Mouse (Mus musculus): Measurements from ENCODE around the gene Iqch. TPM values are rescaled to one million over a fixed set of nuclear protein-coding genes. Genes with fewer than 3 reads are reported as not detected.
A peak's percentile ranks its signal among the peaks of the same experiment; 100 is the strongest.

The Iqch gene
- polyA plus RNA-seq, 1 experiment from 2014 or later: not detected

DNA sequence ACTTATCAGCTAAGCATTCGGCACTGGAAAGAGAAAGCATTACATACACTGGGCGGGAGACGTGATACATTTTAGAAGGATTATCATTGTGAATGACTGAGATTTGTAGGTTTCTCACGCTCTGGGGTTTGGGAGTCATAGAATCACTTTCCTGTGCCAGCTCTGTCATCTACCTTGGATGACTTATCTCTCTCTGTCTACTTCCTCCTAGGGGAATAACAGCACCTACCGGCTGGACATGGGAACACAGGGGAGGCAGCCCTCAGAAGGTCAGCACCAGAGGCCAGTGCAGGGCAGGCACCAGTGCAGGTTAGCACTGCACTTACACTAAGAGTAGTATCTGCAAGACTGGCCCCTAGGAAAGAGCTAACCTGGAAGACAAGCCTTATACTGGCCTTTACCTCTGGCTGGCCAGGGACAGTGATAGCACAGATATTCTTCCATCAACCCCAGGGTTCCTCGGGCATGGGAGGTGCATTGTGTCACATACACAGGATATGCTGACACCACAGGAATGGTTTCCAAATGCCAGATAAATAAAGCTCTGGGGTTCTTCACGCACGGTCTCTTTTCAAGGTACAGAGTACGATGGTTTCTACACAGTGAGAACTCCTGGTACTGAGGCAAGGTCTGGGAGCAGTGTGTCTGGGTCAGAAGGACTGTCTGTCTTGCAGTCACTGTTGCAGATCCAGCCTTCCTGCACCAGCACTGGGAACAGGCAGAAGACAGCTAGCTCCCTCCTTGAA, 69.2 kb downstream of the Iqch start:
- H3K27ac ChIP-seq: no peak overlapping the region

DNA sequence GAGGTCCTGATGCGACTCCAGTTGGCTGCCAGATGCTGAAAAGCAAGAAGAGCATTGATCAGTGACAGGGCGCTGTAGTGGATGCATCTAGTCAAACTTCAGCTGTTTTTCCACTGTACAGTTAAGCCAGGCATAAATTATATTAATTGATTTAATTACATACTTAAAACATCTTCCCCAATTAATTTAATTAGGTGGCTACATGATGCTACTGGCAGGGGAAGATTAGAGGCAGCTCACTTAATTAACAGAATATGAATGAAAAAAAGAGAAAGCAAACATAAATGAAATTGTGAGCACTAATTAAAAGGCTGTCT, 78.4 kb downstream of the Iqch start:
- 69% methylated on average over 2 of the region's 2 CpGs for WGBS (ENCODE audit: insufficient replicate concordance)
- no peak overlapping the region for H3K27ac ChIP-seq
- no peaks in the 10 kb centered on the region for H3K4me1 ChIP-seq (replicated peaks)
- no peak overlapping the region for H3K9ac ChIP-seq
- no peaks in the 10 kb centered on the region for H3K27me3 ChIP-seq
- ATAC-seq (ENCODE audit: low read depth) (no peak), DNase-seq (no peak)
- H3K36me3 ChIP-seq: no peaks in the 10 kb centered on the region
- no peaks in the 10 kb centered on the region for H3K9me3 ChIP-seq (replicated peaks)
- H3K4me2 ChIP-seq: no peak overlapping the region
- no peak overlapping the region for H3K4me3 ChIP-seq (replicated peaks)

More for the DNA sequence above, 69.2 kb downstream of the Iqch start:
- H3K9me3 ChIP-seq (replicated peaks): no peaks in the 10 kb centered on the region
- H3K9ac ChIP-seq: no peak overlapping the region
- no peak for DNase-seq
- H3K4me1 ChIP-seq (replicated peaks): peaks cover 12% of the 10 kb centered on the region; the same call in 1 of the 2 replicates
- no peak overlapping the region for H3K4me2 ChIP-seq
- no peaks in the 10 kb centered on the region for H3K36me3 ChIP-seq
- H3K27me3 ChIP-seq: no peaks in the 10 kb centered on the region
- no peak overlapping the region for H3K4me3 ChIP-seq (replicated peaks)
- ATAC-seq (ENCODE audit: low read depth): 0 out of 2 replicates have a peak, but pooled peaks have one; percentile 20
- WGBS (ENCODE audit: insufficient replicate concordance): 44% methylated on average over 9 of the region's 9 CpGs

DNA sequence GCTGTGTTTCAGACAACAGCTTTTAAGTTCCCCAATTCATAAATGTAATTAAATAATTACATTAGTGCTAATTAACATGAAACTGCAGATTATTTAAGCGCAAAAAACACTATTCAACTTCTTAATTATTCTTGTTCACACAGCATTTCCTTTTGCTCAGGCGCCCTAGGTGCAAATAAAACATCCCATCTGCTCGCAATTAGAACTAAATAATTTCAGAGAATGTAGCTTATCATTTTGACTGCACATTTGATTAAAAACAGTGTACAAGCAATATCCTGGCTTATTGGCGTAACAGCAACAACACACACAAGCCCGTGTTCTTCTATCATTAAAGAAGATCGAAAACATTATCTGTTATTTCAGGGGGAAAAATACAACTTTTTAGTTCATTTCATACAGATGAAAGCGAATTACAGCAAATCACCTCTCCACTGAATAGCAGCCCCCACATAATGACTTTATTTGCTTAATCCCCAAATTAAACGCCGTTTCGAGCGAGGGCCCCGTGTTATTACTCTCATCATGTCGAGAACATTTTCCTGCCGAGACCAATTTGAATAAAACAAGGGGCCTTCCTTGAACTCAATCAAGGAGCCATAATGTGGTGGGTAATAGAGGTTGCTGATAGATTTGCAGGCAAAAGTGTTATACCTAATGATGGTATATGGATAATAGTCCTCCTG, 78.9 kb downstream of the Iqch start:
- Histone ChIP-seq H3K9me3 (replicated peaks) (no peaks in the 10 kb centered on the region), H3K9ac (no peak overlapping the region), H3K4me1 (replicated peaks) (no peaks in the 10 kb centered on the region), H3K36me3 (no peaks in the 10 kb centered on the region), H3K27me3 (no peaks in the 10 kb centered on the region), H3K27ac (no peak overlapping the region), H3K4me3 (replicated peaks) (no peak overlapping the region), H3K4me2 (no peak overlapping the region)
- ATAC-seq (ENCODE audit: low read depth) (no peak), DNase-seq (no peak)
- WGBS (ENCODE audit: insufficient replicate concordance): 81% methylated on average over 14 of the region's 14 CpGs

DNA sequence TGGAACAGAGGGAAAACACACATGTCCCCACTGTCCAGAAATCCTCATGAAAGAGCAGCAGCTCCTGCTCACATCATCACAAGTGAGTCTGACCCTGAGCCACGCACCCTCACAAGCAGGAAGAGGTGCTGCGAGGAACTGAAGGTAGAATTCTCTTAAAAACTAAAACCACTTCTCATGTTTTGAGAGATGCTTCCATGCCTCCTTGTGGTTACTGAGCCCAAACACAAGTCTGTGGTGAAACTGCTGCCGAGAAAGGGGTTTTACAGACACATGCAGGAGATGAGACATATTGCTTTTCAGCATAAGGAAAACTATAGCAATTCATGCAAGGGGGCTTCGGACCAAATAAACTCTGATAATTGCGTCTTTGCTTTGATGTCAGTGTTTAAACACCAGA, 89.4 kb downstream of the Iqch start:
- Histone ChIP-seq H3K4me2 (no peak overlapping the region), H3K9ac (no peak overlapping the region), H3K9me3 (replicated peaks) (no peaks in the 10 kb centered on the region), H3K27ac (no peak overlapping the region), H3K4me3 (replicated peaks) (no peak overlapping the region), H3K4me1 (replicated peaks) (no peaks in the 10 kb centered on the region), H3K36me3 (no peaks in the 10 kb centered on the region), H3K27me3 (no peaks in the 10 kb centered on the region)
- ATAC-seq (ENCODE audit: low read depth) (no peak), DNase-seq (no peak)
- WGBS (ENCODE audit: insufficient replicate concordance): 45% methylated on average over 5 of the region's 5 CpGs

DNA sequence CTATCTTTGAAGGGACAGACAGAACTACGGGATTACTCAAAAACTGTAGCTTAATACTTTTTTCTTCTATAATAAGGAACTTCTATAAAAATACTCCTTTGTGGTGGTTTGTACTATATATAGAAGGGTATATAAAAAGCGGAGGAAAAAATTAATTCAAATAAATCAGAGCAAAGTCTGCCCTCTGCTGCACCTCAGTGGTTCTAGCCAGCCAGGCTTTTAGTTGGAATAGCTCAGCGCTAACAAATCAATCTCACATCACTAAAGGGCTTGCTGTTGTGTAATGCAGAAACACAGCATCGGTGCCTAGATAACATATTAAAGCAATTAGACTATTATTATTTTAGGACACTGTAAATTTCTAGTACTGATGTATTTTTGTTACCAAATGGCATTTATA, 91.3 kb downstream of the Iqch start:
- DNase-seq (no peak), ATAC-seq (ENCODE audit: low read depth) (no peak)
- H3K27ac ChIP-seq: no peak overlapping the region
- H3K4me3 ChIP-seq (replicated peaks): no peak overlapping the region
- H3K4me1 ChIP-seq (replicated peaks): no peaks in the 10 kb centered on the region
- H3K4me2 ChIP-seq: no peak overlapping the region
- WGBS (ENCODE audit: insufficient replicate concordance): 51% methylated on average over 4 of the region's 4 CpGs
- no peaks in the 10 kb centered on the region for H3K27me3 ChIP-seq
- H3K36me3 ChIP-seq: no peaks in the 10 kb centered on the region
- H3K9me3 ChIP-seq (replicated peaks): no peaks in the 10 kb centered on the region
- H3K9ac ChIP-seq: no peak overlapping the region

DNA sequence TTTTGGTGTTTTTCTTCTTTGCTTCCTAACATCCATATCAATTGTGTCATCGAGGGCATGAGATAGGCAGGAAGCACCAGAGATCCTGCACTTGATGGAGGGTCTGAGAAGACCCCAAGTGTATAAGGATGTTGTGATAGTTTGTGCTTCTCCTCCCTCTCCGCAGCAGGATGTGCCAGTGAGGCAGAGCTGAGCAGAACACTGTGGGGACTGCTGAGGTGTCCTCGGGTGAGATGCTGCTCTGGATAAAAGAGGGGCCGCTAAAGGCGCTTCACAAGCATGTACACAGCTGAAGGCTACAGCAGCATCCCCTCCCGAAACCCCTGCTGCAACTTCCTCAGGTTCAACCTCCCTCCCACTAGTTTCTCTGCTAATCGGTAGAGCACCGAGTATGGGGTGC, 95.2 kb downstream of the Iqch start:
- Histone ChIP-seq H3K4me2 (no peak overlapping the region), H3K9ac (no peak overlapping the region), H3K9me3 (replicated peaks) (no peaks in the 10 kb centered on the region), H3K27ac (no peak overlapping the region), H3K4me3 (replicated peaks) (no peak overlapping the region), H3K36me3 (no peaks in the 10 kb centered on the region), H3K4me1 (replicated peaks) (no peaks in the 10 kb centered on the region), H3K27me3 (no peaks in the 10 kb centered on the region)
- DNase-seq (no peak), ATAC-seq (ENCODE audit: low read depth) (no peak)
- 54% methylated on average over 8 of the region's 8 CpGs for WGBS (ENCODE audit: insufficient replicate concordance)

DNA sequence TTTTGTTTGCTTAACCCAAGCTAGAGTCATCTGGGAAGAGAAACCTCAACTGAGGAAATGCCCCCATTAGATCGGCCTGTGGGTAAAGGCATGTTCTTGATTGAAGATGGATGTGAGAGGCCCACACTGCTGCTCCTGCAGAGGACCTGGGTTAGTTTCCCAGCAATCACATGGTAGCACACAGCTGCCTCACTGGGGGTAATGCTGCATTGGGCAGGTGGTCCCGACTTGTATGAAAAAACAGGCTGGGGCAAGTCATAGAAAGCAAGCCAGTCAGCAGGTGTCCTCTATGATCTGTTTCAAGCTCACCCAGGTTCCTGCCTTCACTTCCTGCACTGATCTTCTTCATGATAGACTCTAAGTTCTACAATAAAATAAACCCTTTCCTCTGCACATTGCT, 98.4 kb downstream of the Iqch start:
- no peak overlapping the region for H3K4me2 ChIP-seq
- WGBS (ENCODE audit: insufficient replicate concordance): 54% methylated on average over 2 of the region's 2 CpGs
- H3K27me3 ChIP-seq: no peaks in the 10 kb centered on the region

DNA sequence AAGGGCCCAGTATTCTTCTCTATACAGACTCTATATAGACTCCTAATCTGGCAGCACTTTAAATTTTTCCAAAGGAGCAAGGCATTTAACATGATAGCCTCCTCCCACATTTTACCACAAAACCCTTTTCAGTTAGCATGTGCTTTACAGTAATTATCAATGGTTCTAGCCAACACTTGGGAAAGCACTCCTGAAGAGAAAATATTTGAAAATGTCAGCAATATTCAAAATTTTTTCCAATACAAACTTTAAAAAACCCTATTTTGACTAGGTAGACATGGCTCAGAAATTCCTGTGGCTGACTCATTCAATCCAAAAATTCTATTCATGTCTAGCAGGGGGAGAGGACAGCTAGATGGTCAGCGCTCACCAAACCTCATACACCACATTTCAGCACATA, 100.8 kb downstream of the Iqch start:
- 70% methylated on average over 1 of the region's 1 CpGs for WGBS (ENCODE audit: insufficient replicate concordance)
- Histone ChIP-seq H3K27me3 (no peaks in the 10 kb centered on the region), H3K4me3 (replicated peaks) (no peak overlapping the region), H3K9ac (no peak overlapping the region), H3K9me3 (replicated peaks) (no peaks in the 10 kb centered on the region), H3K4me2 (no peak overlapping the region), H3K4me1 (replicated peaks) (0 out of 2 replicates have a peak, but pooled peaks cover 4% of the 10 kb centered on the region), H3K27ac (no peak overlapping the region), H3K36me3 (no peaks in the 10 kb centered on the region)
- DNase-seq (no peak), ATAC-seq (ENCODE audit: low read depth) (no peak)

More for the DNA sequence above, 98.4 kb downstream of the Iqch start:
- no peak overlapping the region for H3K27ac ChIP-seq
- ATAC-seq (ENCODE audit: low read depth) (no peak), DNase-seq (no peak)
- no peaks in the 10 kb centered on the region for H3K4me1 ChIP-seq (replicated peaks)
- no peak overlapping the region for H3K9ac ChIP-seq
- no peaks in the 10 kb centered on the region for H3K9me3 ChIP-seq (replicated peaks)
- no peak overlapping the region for H3K4me3 ChIP-seq (replicated peaks)
- no peaks in the 10 kb centered on the region for H3K36me3 ChIP-seq

DNA sequence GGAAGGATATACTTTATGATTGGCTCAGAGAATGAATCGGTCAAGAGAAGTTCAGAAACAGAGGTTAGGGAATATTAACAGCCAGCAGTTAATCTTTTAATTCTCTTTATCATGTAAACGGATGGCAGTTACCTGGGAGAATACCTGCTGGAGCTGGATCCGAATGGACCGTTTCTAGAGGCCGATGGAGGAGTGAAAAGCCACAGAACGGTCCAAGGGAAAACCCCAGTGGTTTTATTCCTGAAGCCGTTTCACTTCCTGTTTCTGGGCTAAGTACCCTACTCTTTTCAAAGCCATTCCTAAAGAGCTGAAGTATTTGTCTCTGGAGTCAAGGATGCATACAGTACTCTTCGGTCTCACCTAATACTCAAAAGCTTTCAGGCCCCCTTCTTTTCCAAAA, 102.4 kb downstream of the Iqch start:
- Histone ChIP-seq H3K9me3 (replicated peaks) (no peaks in the 10 kb centered on the region), H3K27me3 (no peaks in the 10 kb centered on the region), H3K4me1 (replicated peaks) (peaks cover 16% of the 10 kb centered on the region), H3K36me3 (no peaks in the 10 kb centered on the region), H3K4me3 (replicated peaks) (no peak overlapping the region), H3K9ac (no peak overlapping the region), H3K27ac (no peak overlapping the region), H3K4me2 (no peak overlapping the region)
- DNase-seq (no peak), ATAC-seq (ENCODE audit: low read depth) (no peak)
- 62% methylated on average over 8 of the region's 8 CpGs for WGBS (ENCODE audit: insufficient replicate concordance)

DNA sequence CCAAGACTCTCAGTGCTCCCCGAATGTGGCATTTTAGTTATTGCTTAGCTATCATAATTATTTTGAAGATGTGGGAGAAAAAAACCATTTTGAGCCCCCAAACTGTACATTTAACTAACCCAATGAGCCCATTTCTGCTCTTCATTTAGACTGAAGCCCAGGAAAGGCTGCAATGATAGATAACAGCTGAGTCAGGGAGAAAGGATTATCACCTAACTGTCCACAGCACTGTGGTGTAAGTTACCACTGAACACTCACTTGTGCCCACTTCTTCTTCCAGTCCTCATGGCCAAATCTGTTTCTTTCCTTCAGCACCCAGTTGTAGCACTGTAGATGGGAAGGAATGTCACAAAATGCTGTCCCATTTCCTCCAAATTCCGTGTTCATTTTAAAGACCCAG, 106.5 kb downstream of the Iqch start:
- 34% methylated on average over 2 of the region's 2 CpGs for WGBS (ENCODE audit: insufficient replicate concordance)
- Histone ChIP-seq H3K27ac (no peak overlapping the region; the same call in 1 of the 2 replicates), H3K9me3 (replicated peaks) (no peaks in the 10 kb centered on the region), H3K4me1 (replicated peaks) (peaks cover 28% of the 10 kb centered on the region), H3K4me2 (0 out of 2 replicates have a peak overlapping the region, but pooled peaks have one; percentile 12), H3K27me3 (no peaks in the 10 kb centered on the region), H3K4me3 (replicated peaks) (no peak overlapping the region), H3K36me3 (no peaks in the 10 kb centered on the region), H3K9ac (no peak overlapping the region)
- ATAC-seq (ENCODE audit: low read depth) (no peak), DNase-seq (peak; percentile 1)

DNA sequence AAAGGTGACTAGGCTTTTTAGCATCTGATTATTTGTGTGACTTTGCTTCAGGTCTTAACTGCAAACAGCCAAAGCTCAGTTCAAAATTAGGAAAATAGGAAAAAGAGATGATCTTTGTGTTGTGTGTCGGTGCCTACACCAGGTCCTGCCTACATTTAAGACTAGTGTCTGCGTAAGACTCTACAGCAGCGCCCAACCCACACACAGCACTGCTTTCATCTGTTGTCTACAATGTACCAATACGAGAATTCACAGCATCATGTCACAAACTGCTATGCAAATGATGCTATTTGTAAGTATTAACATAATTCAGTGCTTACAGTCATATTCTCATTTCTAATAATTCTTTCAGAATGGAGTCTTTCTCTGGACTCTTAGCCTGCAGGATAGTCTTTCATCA, 108.5 kb downstream of the Iqch start:
- Histone ChIP-seq H3K27me3 (no peaks in the 10 kb centered on the region), H3K27ac (no peak overlapping the region), H3K4me1 (replicated peaks) (peaks cover 28% of the 10 kb centered on the region), H3K36me3 (no peaks in the 10 kb centered on the region), H3K9ac (no peak overlapping the region), H3K4me3 (replicated peaks) (no peak overlapping the region), H3K9me3 (replicated peaks) (no peaks in the 10 kb centered on the region), H3K4me2 (no peak overlapping the region)
- ATAC-seq (ENCODE audit: low read depth): no peak
- whole genome bisulfite sequencing (ENCODE audit: insufficient replicate concordance): 79% methylated on average over 4 of the region's 4 CpGs
- no peak for DNase-seq

DNA sequence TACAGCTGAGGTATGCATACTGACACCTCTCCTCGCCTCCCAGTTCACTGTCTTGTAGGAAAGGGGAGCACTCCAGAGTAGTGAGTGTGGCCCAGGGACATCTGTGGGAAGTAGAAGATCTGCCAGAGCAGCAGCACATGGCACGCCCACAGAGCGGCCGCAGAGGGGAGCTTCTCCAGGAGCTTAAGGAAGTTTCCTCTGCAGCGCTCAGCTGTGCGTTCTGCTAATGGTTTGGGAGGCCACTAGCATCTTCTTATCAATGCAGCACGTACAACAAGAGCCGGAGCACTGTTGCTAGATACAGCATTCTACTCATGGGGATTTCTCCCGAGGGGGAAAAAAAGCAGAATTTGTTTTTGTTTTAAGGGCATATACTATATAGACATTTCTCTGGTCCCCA, 110.0 kb downstream of the Iqch start:
- Histone ChIP-seq H3K27me3 (no peaks in the 10 kb centered on the region), H3K9me3 (replicated peaks) (no peaks in the 10 kb centered on the region), H3K36me3 (no peaks in the 10 kb centered on the region), H3K4me3 (replicated peaks) (no peak overlapping the region), H3K9ac (no peak overlapping the region), H3K4me1 (replicated peaks) (peaks cover 28% of the 10 kb centered on the region), H3K27ac (no peak overlapping the region), H3K4me2 (peak overlapping the region; percentile 41)
- DNase-seq: peak; percentile 16
- ATAC-seq (ENCODE audit: low read depth): peak; percentile 74
- 6% methylated on average over 9 of the region's 9 CpGs for WGBS (ENCODE audit: insufficient replicate concordance)

Measured in liver, embryonic 13.5 days (tissue).